Mouse (Mus musculus): ENCODE data around the gene Mb21d2. TPM values are rescaled to one million over a fixed set of nuclear protein-coding genes. Genes with fewer than 3 reads are reported as not detected.

Mb21d2 gene
- polyA plus RNA-seq, 1 experiment from 2014 or later: 5.6 TPM

GRCm38 (mm10) chr16:28877162-28877662, 52.3 kb downstream of the Mb21d2 start:
- no peaks in the 10 kb centered on the region for H3K36me3 ChIP-seq (ENCODE audit: control insufficient read depth, insufficient read depth, low read length)
- H3K27me3 ChIP-seq (ENCODE audit: control insufficient read depth, insufficient read depth, low read depth, low read length): no peaks in the 10 kb centered on the region
- H3K4me2 ChIP-seq (ENCODE audit: low read depth, low read length): no peak overlapping the region
- H3K4me1 ChIP-seq (replicated peaks; ENCODE audit: control insufficient read depth, insufficient read depth, low read length): peaks cover 21% of the 10 kb centered on the region
- no peak overlapping the region for H3K27ac ChIP-seq (ENCODE audit: low read length)
- no peaks in the 10 kb centered on the region for H3K9me3 ChIP-seq (ENCODE audit: control insufficient read depth, low read length)
- H3K9ac ChIP-seq (ENCODE audit: low read length): no peak overlapping the region
- ATAC-seq (ENCODE audit: low read depth): no peak
- WGBS: 35% methylated on average over 9 of the region's 9 CpGs
- no peak overlapping the region for H3K4me3 ChIP-seq (ENCODE audit: low read length)

- no peak for ATAC-seq (ENCODE audit: low read depth)
- no peak overlapping the region for H3K27ac ChIP-seq (ENCODE audit: low read length)
- 59% methylated on average over 8 of the region's 8 CpGs for WGBS
Measured at GRCm38 (mm10) chr16:28873404-28873895, 56.0 kb downstream of the Mb21d2 start.

GRCm38 (mm10) chr16:28870860-28871259, 58.6 kb downstream of the Mb21d2 start:
- 59% methylated on average over 9 of the region's 9 CpGs for WGBS
- Histone ChIP-seq H3K9me3 (ENCODE audit: control insufficient read depth, low read length) (no peaks in the 10 kb centered on the region), H3K4me1 (replicated peaks; ENCODE audit: control insufficient read depth, insufficient read depth, low read length) (peaks cover 11% of the 10 kb centered on the region; the same call in 1 of the 2 replicates), H3K27ac (ENCODE audit: low read length) (no peak overlapping the region), H3K36me3 (ENCODE audit: control insufficient read depth, insufficient read depth, low read length) (no peaks in the 10 kb centered on the region), H3K27me3 (ENCODE audit: control insufficient read depth, insufficient read depth, low read depth, low read length) (no peaks in the 10 kb centered on the region), H3K4me3 (ENCODE audit: low read length) (no peak overlapping the region), H3K4me2 (ENCODE audit: low read depth, low read length) (no peak overlapping the region), H3K9ac (ENCODE audit: low read length) (no peak overlapping the region)
- ATAC-seq (ENCODE audit: low read depth): no peak

More at GRCm38 (mm10) chr16:28873404-28873895, 56.0 kb downstream of the Mb21d2 start:
- no peaks in the 10 kb centered on the region for H3K36me3 ChIP-seq (ENCODE audit: control insufficient read depth, insufficient read depth, low read length)
- no peaks in the 10 kb centered on the region for H3K27me3 ChIP-seq (ENCODE audit: control insufficient read depth, insufficient read depth, low read depth, low read length)
- H3K4me1 ChIP-seq (replicated peaks; ENCODE audit: control insufficient read depth, insufficient read depth, low read length): peaks cover 11% of the 10 kb centered on the region; the same call in 1 of the 2 replicates
- no peak overlapping the region for H3K9ac ChIP-seq (ENCODE audit: low read length)
- no peak overlapping the region for H3K4me3 ChIP-seq (ENCODE audit: low read length)
- H3K9me3 ChIP-seq (ENCODE audit: control insufficient read depth, low read length): no peaks in the 10 kb centered on the region
- no peak overlapping the region for H3K4me2 ChIP-seq (ENCODE audit: low read depth, low read length)

- Histone ChIP-seq H3K27ac (ENCODE audit: low read length) (no peak overlapping the region), H3K4me3 (ENCODE audit: low read length) (no peak overlapping the region), H3K9ac (ENCODE audit: low read length) (no peak overlapping the region), H3K4me1 (replicated peaks; ENCODE audit: control insufficient read depth, insufficient read depth, low read length) (peaks cover 11% of the 10 kb centered on the region; the same call in 1 of the 2 replicates), H3K27me3 (ENCODE audit: control insufficient read depth, insufficient read depth, low read depth, low read length) (no peaks in the 10 kb centered on the region), H3K4me2 (ENCODE audit: low read depth, low read length) (no peak overlapping the region), H3K9me3 (ENCODE audit: control insufficient read depth, low read length) (no peaks in the 10 kb centered on the region), H3K36me3 (ENCODE audit: control insufficient read depth, insufficient read depth, low read length) (no peaks in the 10 kb centered on the region)
- no peak for ATAC-seq (ENCODE audit: low read depth)
- 66% methylated on average over 5 of the region's 5 CpGs for WGBS
Measured at GRCm38 (mm10) chr16:28870456-28870855, 59.0 kb downstream of the Mb21d2 start.

GRCm38 (mm10) chr16:28868864-28869263, 60.6 kb downstream of the Mb21d2 start:
- no peak overlapping the region for H3K9ac ChIP-seq (ENCODE audit: low read length)
- no peaks in the 10 kb centered on the region for H3K36me3 ChIP-seq (ENCODE audit: control insufficient read depth, insufficient read depth, low read length)
- no peak overlapping the region for H3K4me2 ChIP-seq (ENCODE audit: low read depth, low read length)
- H3K27ac ChIP-seq (ENCODE audit: low read length): peak overlapping the region; percentile 56
- peak; percentile 56 for ATAC-seq (ENCODE audit: low read depth)
- no peaks in the 10 kb centered on the region for H3K9me3 ChIP-seq (ENCODE audit: control insufficient read depth, low read length)
- peaks cover 11% of the 10 kb centered on the region; the same call in 1 of the 2 replicates for H3K4me1 ChIP-seq (replicated peaks; ENCODE audit: control insufficient read depth, insufficient read depth, low read length)
- WGBS: 50% methylated on average over 9 of the region's 9 CpGs
- no peaks in the 10 kb centered on the region for H3K27me3 ChIP-seq (ENCODE audit: control insufficient read depth, insufficient read depth, low read depth, low read length)
- no peak overlapping the region for H3K4me3 ChIP-seq (ENCODE audit: low read length)

GRCm38 (mm10) chr16:28866584-28867295, 62.7 kb downstream of the Mb21d2 start:
- H3K27me3 ChIP-seq (ENCODE audit: control insufficient read depth, insufficient read depth, low read depth, low read length): no peaks in the 10 kb centered on the region
- H3K9me3 ChIP-seq (ENCODE audit: control insufficient read depth, low read length): no peaks in the 10 kb centered on the region
- no peaks in the 10 kb centered on the region for H3K36me3 ChIP-seq (ENCODE audit: control insufficient read depth, insufficient read depth, low read length)
- H3K4me3 ChIP-seq (ENCODE audit: low read length): no peak overlapping the region
- WGBS: 67% methylated on average over 8 of the region's 8 CpGs
- no peak overlapping the region for H3K27ac ChIP-seq (ENCODE audit: low read length)
- H3K9ac ChIP-seq (ENCODE audit: low read length): no peak overlapping the region
- H3K4me1 ChIP-seq (replicated peaks; ENCODE audit: control insufficient read depth, insufficient read depth, low read length): peaks cover 19% of the 10 kb centered on the region
- no peak overlapping the region for H3K4me2 ChIP-seq (ENCODE audit: low read depth, low read length)
- no peak for ATAC-seq (ENCODE audit: low read depth)

- WGBS: 57% methylated on average over 6 of the region's 6 CpGs
- no peak overlapping the region for H3K4me2 ChIP-seq (ENCODE audit: low read depth, low read length)
- H3K9ac ChIP-seq (ENCODE audit: low read length): no peak overlapping the region
- H3K4me3 ChIP-seq (ENCODE audit: low read length): no peak overlapping the region
- no peak for ATAC-seq (ENCODE audit: low read depth)
- no peaks in the 10 kb centered on the region for H3K9me3 ChIP-seq (ENCODE audit: control insufficient read depth, low read length)
- peaks cover 26% of the 10 kb centered on the region for H3K4me1 ChIP-seq (replicated peaks; ENCODE audit: control insufficient read depth, insufficient read depth, low read length)
- H3K27me3 ChIP-seq (ENCODE audit: control insufficient read depth, insufficient read depth, low read depth, low read length): no peaks in the 10 kb centered on the region
- H3K36me3 ChIP-seq (ENCODE audit: control insufficient read depth, insufficient read depth, low read length): no peaks in the 10 kb centered on the region
- no peak overlapping the region for H3K27ac ChIP-seq (ENCODE audit: low read length)
Measured at GRCm38 (mm10) chr16:28863616-28864015, 65.9 kb downstream of the Mb21d2 start.

- no peak overlapping the region for H3K4me3 ChIP-seq (ENCODE audit: low read length)
- H3K27ac ChIP-seq (ENCODE audit: low read length): no peak overlapping the region
- ATAC-seq (ENCODE audit: low read depth): peak; percentile 43
- no peaks in the 10 kb centered on the region for H3K36me3 ChIP-seq (ENCODE audit: control insufficient read depth, insufficient read depth, low read length)
- H3K27me3 ChIP-seq (ENCODE audit: control insufficient read depth, insufficient read depth, low read depth, low read length): no peaks in the 10 kb centered on the region
- 5% methylated on average over 7 of the region's 7 CpGs for WGBS
- H3K4me2 ChIP-seq (ENCODE audit: low read depth, low read length): peak overlapping the region; percentile 36; the same call in 1 of the 2 replicates
- H3K9ac ChIP-seq (ENCODE audit: low read length): no peak overlapping the region
- H3K9me3 ChIP-seq (ENCODE audit: control insufficient read depth, low read length): no peaks in the 10 kb centered on the region
- peaks cover 31% of the 10 kb centered on the region for H3K4me1 ChIP-seq (replicated peaks; ENCODE audit: control insufficient read depth, insufficient read depth, low read length)
Measured at GRCm38 (mm10) chr16:28862093-28862492, 67.4 kb downstream of the Mb21d2 start.

GRCm38 (mm10) chr16:28859678-28860077, 69.8 kb downstream of the Mb21d2 start:
- H3K27ac ChIP-seq (ENCODE audit: low read length): no peak overlapping the region
- no peak overlapping the region for H3K4me2 ChIP-seq (ENCODE audit: low read depth, low read length)
- H3K4me1 ChIP-seq (replicated peaks; ENCODE audit: control insufficient read depth, insufficient read depth, low read length): peaks cover 31% of the 10 kb centered on the region
- WGBS: 31% methylated on average over 7 of the region's 7 CpGs
- no peaks in the 10 kb centered on the region for H3K27me3 ChIP-seq (ENCODE audit: control insufficient read depth, insufficient read depth, low read depth, low read length)
- peak; percentile 26; the same call in 1 of the 2 replicates for ATAC-seq (ENCODE audit: low read depth)
- no peak overlapping the region for H3K9ac ChIP-seq (ENCODE audit: low read length)
- no peaks in the 10 kb centered on the region for H3K36me3 ChIP-seq (ENCODE audit: control insufficient read depth, insufficient read depth, low read length)
- no peaks in the 10 kb centered on the region for H3K9me3 ChIP-seq (ENCODE audit: control insufficient read depth, low read length)
- no peak overlapping the region for H3K4me3 ChIP-seq (ENCODE audit: low read length)

Measured in lung, embryonic 16.5 days (tissue).